Mouse (Mus musculus): Measurements from ENCODE around the gene Matn4. TPM values are rescaled to one million over a fixed set of nuclear protein-coding genes. Genes with fewer than 3 reads are reported as not detected.
A peak's percentile ranks its signal among the peaks of the same experiment; 100 is the strongest.

Gene Matn4
- polyA plus RNA-seq, 1 experiment = 78.0 TPM

- no peak for DNase-seq
- Histone ChIP-seq H3K4me1 (ENCODE audit: control insufficient read depth, insufficient read depth, low read length) (no peaks in the 10 kb centered on the region; the same call in 1 of the 2 replicates), H3K4me3 (replicated peaks; ENCODE audit: extremely low read depth, low read depth, low read length) (no peak overlapping the region)
- no peak for TF ChIP-seq CTCF (IDR thresholded peaks at IDR 0.05; ENCODE audit: insufficient read depth, low read length)
- TF ChIP-seq POLR2A (IDR thresholded peaks at IDR 0.05; ENCODE audit: borderline replicate concordance, extremely low read depth, low read depth, low read length) = no peak
- WGBS = 72% methylated on average over 2 of the region's 2 CpGs
Measured at GRCm38 (mm10) chr2:164444701-164445100, 39.7 kb upstream of the Matn4 start.

GRCm38 (mm10) chr2:164443460-164444000 is 38.6 kb upstream of the Matn4 start, which contains the start of gene Sdc4:
Sdc4 (minus strand) TSS chr2:164443887.
- 16% methylated on average over 18 of the region's 18 CpGs for WGBS

GRCm38 (mm10) chr2:164443051-164443437 is 38.1 kb upstream of the Matn4 start:
- peak; percentile 91 for DNase-seq
- Histone ChIP-seq H3K4me3 (replicated peaks; ENCODE audit: extremely low read depth, low read depth, low read length) (peak overlapping the region; percentile 68), H3K4me1 (ENCODE audit: control insufficient read depth, insufficient read depth, low read length) (no peaks in the 10 kb centered on the region; the same call in 1 of the 2 replicates)
- under 1% methylated on average over 26 of the region's 26 CpGs for WGBS
- TF ChIP-seq POLR2A (IDR thresholded peaks at IDR 0.05; ENCODE audit: borderline replicate concordance, extremely low read depth, low read depth, low read length) = peak; percentile 98
- no peak for TF ChIP-seq CTCF (IDR thresholded peaks at IDR 0.05; ENCODE audit: insufficient read depth, low read length)

More at GRCm38 (mm10) chr2:164443460-164444000, 38.6 kb upstream of the Matn4 start, which contains the start of gene Sdc4:
- DNase-seq = no peak
- Histone ChIP-seq H3K4me3 (replicated peaks; ENCODE audit: extremely low read depth, low read depth, low read length) (peak within 1 kb of the TSS; percentile 68), H3K4me1 (ENCODE audit: control insufficient read depth, insufficient read depth, low read length) (no peaks in the 10 kb centered on the region; the same call in 1 of the 2 replicates)
- no peak for TF ChIP-seq CTCF (IDR thresholded peaks at IDR 0.05; ENCODE audit: insufficient read depth, low read length)
- TF ChIP-seq POLR2A (IDR thresholded peaks at IDR 0.05; ENCODE audit: borderline replicate concordance, extremely low read depth, low read depth, low read length) = no peak

GRCm38 (mm10) chr2:164442315-164443050 is 37.5 kb upstream of the Matn4 start:
- TF ChIP-seq CTCF (IDR thresholded peaks at IDR 0.05; ENCODE audit: insufficient read depth, low read length) (no peak), POLR2A (IDR thresholded peaks at IDR 0.05; ENCODE audit: borderline replicate concordance, extremely low read depth, low read depth, low read length) (peak; percentile 22; the same call in 1 of the 2 replicates)
- peak overlapping the region; percentile 68 for H3K4me3 ChIP-seq (replicated peaks; ENCODE audit: extremely low read depth, low read depth, low read length)
- 6% methylated on average over 29 of the region's 29 CpGs for WGBS
- no peaks in the 10 kb centered on the region; the same call in 1 of the 2 replicates for H3K4me1 ChIP-seq (ENCODE audit: control insufficient read depth, insufficient read depth, low read length)
- DNase-seq = no peak

GRCm38 (mm10) chr2:164441731-164442130 is 36.8 kb upstream of the Matn4 start:
- TF ChIP-seq CTCF (IDR thresholded peaks at IDR 0.05; ENCODE audit: insufficient read depth, low read length) (no peak), POLR2A (IDR thresholded peaks at IDR 0.05; ENCODE audit: borderline replicate concordance, extremely low read depth, low read depth, low read length) (no peak)
- Histone ChIP-seq H3K4me1 (ENCODE audit: control insufficient read depth, insufficient read depth, low read length) (no peaks in the 10 kb centered on the region; the same call in 1 of the 2 replicates), H3K4me3 (replicated peaks; ENCODE audit: extremely low read depth, low read depth, low read length) (peak overlapping the region; percentile 68)
- DNase-seq = no peak
- 38% methylated on average over 7 of the region's 7 CpGs for WGBS

GRCm38 (mm10) chr2:164441155-164441554 is 36.2 kb upstream of the Matn4 start:
- Histone ChIP-seq H3K4me3 (replicated peaks; ENCODE audit: extremely low read depth, low read depth, low read length) (peak overlapping the region; percentile 68), H3K4me1 (ENCODE audit: control insufficient read depth, insufficient read depth, low read length) (no peaks in the 10 kb centered on the region; the same call in 1 of the 2 replicates)
- WGBS = 41% methylated on average over 8 of the region's 8 CpGs
- no peak for TF ChIP-seq POLR2A (IDR thresholded peaks at IDR 0.05; ENCODE audit: borderline replicate concordance, extremely low read depth, low read depth, low read length)
- no peak for TF ChIP-seq CTCF (IDR thresholded peaks at IDR 0.05; ENCODE audit: insufficient read depth, low read length)
- no peak for DNase-seq

GRCm38 (mm10) chr2:164440314-164440713 is 35.4 kb upstream of the Matn4 start:
- WGBS = 39% methylated on average over 5 of the region's 5 CpGs
- Histone ChIP-seq H3K4me1 (ENCODE audit: control insufficient read depth, insufficient read depth, low read length) (peaks cover 1% of the 10 kb centered on the region; the same call in 1 of the 2 replicates), H3K4me3 (replicated peaks; ENCODE audit: extremely low read depth, low read depth, low read length) (no peak overlapping the region)
- TF ChIP-seq CTCF (IDR thresholded peaks at IDR 0.05; ENCODE audit: insufficient read depth, low read length) (no peak), POLR2A (IDR thresholded peaks at IDR 0.05; ENCODE audit: borderline replicate concordance, extremely low read depth, low read depth, low read length) (peak; percentile 22; the same call in 1 of the 2 replicates)
- DNase-seq = no peak

- WGBS = 40% methylated on average over 3 of the region's 3 CpGs
- DNase-seq = no peak
- Histone ChIP-seq H3K4me1 (ENCODE audit: control insufficient read depth, insufficient read depth, low read length) (peaks cover 2% of the 10 kb centered on the region; the same call in 1 of the 2 replicates), H3K4me3 (replicated peaks; ENCODE audit: extremely low read depth, low read depth, low read length) (no peak overlapping the region)
- TF ChIP-seq POLR2A (IDR thresholded peaks at IDR 0.05; ENCODE audit: borderline replicate concordance, extremely low read depth, low read depth, low read length) (no peak), CTCF (IDR thresholded peaks at IDR 0.05; ENCODE audit: insufficient read depth, low read length) (no peak)
Measured at GRCm38 (mm10) chr2:164439001-164439421, 34.1 kb upstream of the Matn4 start.

- no peak for TF ChIP-seq CTCF (IDR thresholded peaks at IDR 0.05; ENCODE audit: insufficient read depth, low read length)
- no peak for TF ChIP-seq POLR2A (IDR thresholded peaks at IDR 0.05; ENCODE audit: borderline replicate concordance, extremely low read depth, low read depth, low read length)
- Histone ChIP-seq H3K4me1 (ENCODE audit: control insufficient read depth, insufficient read depth, low read length) (peaks cover 6% of the 10 kb centered on the region; the same call in 1 of the 2 replicates), H3K4me3 (replicated peaks; ENCODE audit: extremely low read depth, low read depth, low read length) (no peak overlapping the region)
- DNase-seq = no peak
- 43% methylated on average over 8 of the region's 8 CpGs for WGBS
Measured at GRCm38 (mm10) chr2:164438257-164438656, 33.3 kb upstream of the Matn4 start.
